ENCODE assay signal across 8 mouse cellular contexts in the genomic region with DNA sequence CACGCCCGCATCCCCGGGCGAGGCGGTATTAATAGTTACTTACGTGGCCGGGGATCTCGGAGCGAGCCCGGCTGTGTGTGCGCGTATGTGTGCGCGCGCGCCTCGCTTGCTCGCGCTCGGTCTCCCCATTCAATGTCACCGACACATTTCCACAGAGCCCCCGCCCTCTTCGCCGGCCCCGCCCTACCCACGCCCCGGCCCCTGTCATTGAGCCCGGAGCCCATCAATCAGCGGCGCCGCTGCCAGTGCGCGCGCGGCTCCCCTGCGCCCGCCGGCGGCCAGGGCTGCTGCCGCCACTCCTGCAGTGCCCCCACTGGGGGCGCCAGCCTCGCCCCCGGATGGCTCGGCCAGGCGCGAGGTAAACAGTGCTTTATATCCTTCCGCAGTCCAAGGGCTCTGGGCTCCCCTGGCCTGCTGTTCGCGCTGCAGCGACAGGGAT. TPM values are rescaled to one million over a fixed set of nuclear protein-coding genes. Genes with fewer than 3 reads are reported as not detected.
DNase-seq lines count a peak whose midpoint lies in the region; ATAC-seq and TF ChIP-seq lines count a peak whose summit lies in the region.

Trib2 (minus strand) TSS at position 183 of the 439 bp plus-strand sequence.

- no peaks in the 10 kb centered on the region for H3K9me3 ChIP-seq in ES-E14 (ENCODE audit: control insufficient read depth, insufficient read depth, low read depth, low read length)
- no peaks in the 10 kb centered on the region for H3K9me3 ChIP-seq in forebrain, embryonic 16.5 days (ENCODE audit: control insufficient read depth, low read length)
- no peaks in the 10 kb centered on the region for H3K9me3 ChIP-seq in lung, embryonic 14.5 days (ENCODE audit: low read depth, low read length)

- peak within 1 kb of the TSS; percentile 71 for H3K4me2 ChIP-seq in forebrain, embryonic 16.5 days (ENCODE audit: low read length)
- H3K4me2 ChIP-seq in lung, embryonic 14.5 days, result peak within 1 kb of the TSS; percentile 68

- peak; percentile 90 for ATAC-seq in forebrain, embryonic 16.5 days
- peak; percentile 93 for ATAC-seq in lung, embryonic 14.5 days (ENCODE audit: insufficient read depth)

- TF ChIP-seq CTCF in layer of hippocampus, adult 2 months (conservative IDR thresholded peaks at IDR 0.05), result peak; percentile 81
- peak; percentile 55 for TF ChIP-seq CTCF in lung, embryonic 14.5 days (IDR thresholded peaks at IDR 0.05; ENCODE audit: low read depth)
- peak; percentile 66; the same call in 1 of the 2 replicates for TF ChIP-seq CTCF in olfactory bulb, adult 2 months (IDR thresholded peaks at IDR 0.05; ENCODE audit: insufficient read depth, low read depth, low read length)

- H3K27ac ChIP-seq in ES-E14 (ENCODE audit: insufficient read depth, low read depth, low read length, poor library complexity, severe bottlenecking), result no peak within 1 kb of the TSS; the same call in 1 of the 2 replicates
- H3K27ac ChIP-seq in forebrain, embryonic 16.5 days (ENCODE audit: low read length), result peak within 1 kb of the TSS; percentile 96
- peak within 1 kb of the TSS; percentile 98 for H3K27ac ChIP-seq in layer of hippocampus, adult 2 months
- peak within 1 kb of the TSS; percentile 93 for H3K27ac ChIP-seq in lung, embryonic 14.5 days (ENCODE audit: low read depth)
- peak within 1 kb of the TSS; percentile 82 for H3K27ac ChIP-seq in olfactory bulb, adult 2 months (ENCODE audit: insufficient read depth, low read depth, low read length)

- no peak for DNase-seq in ES-E14 (ENCODE audit: low read depth, low spot score)
- peak; percentile 61 for DNase-seq in cerebellum, adult 11-12 months
- peak; percentile 89 for DNase-seq in heart, postnatal 25 days (ENCODE audit: low spot score)
- DNase-seq in layer of hippocampus, adult 2 months (ENCODE audit: low spot score in 2 of 2), result peak; percentile 90 to 92
- peak; percentile 92 for DNase-seq in lung, embryonic 14.5 days
- DNase-seq in thymus, adult 18-20 months, result peak; percentile 91 to 92

- intact Hi-C loops in heart, postnatal 25 days (cut with DNase I), result loop anchor here (1.0 to 10.0 kb wide), 5 partner anchors 198 to 716 kb away; no protein-coding TSS in a partner anchor

- H3K27me3 ChIP-seq in forebrain, embryonic 16.5 days (replicated peaks; ENCODE audit: control insufficient read depth, insufficient read depth, low read length), result no peaks in the 10 kb centered on the region
- no peaks in the 10 kb centered on the region for H3K27me3 ChIP-seq in lung, embryonic 14.5 days (ENCODE audit: insufficient read depth, low read length)

- peak within 1 kb of the TSS; percentile 74 for H3K9ac ChIP-seq in ES-E14 (ENCODE audit: insufficient read depth, low read depth, low read length, poor library complexity, severe bottlenecking)
- peak within 1 kb of the TSS; percentile 96 for H3K9ac ChIP-seq in forebrain, embryonic 16.5 days (replicated peaks; ENCODE audit: low read depth, low read length)
- peak within 1 kb of the TSS; percentile 82 for H3K9ac ChIP-seq in lung, embryonic 14.5 days

- 0 out of 4 replicates have a peak, but pooled peaks cover 0 to 2% of the 10 kb centered on the region in 2 experiments for H3K4me1 ChIP-seq in ES-E14 (ENCODE audit: control insufficient read depth in 2 of 2, insufficient read depth in 2 of 2, low read length in 2 of 2, poor library complexity in 1 of 2)
- peaks cover 7% of the 10 kb centered on the region for H3K4me1 ChIP-seq in forebrain, embryonic 16.5 days (replicated peaks; ENCODE audit: control insufficient read depth, insufficient read depth, low read length)
- peaks cover 4% of the 10 kb centered on the region; the same call in 1 of the 2 replicates for H3K4me1 ChIP-seq in lung, embryonic 14.5 days (ENCODE audit: insufficient read depth)
- peaks cover 8% of the 10 kb centered on the region; the same call in 1 of the 2 replicates for H3K4me1 ChIP-seq in olfactory bulb, adult 2 months (ENCODE audit: control insufficient read depth, insufficient read depth, low read length)

- WGBS in forebrain, embryonic 16.5 days, result 0% methylated on average over 49 of the region's 50 CpGs
- WGBS in lung, embryonic 14.5 days, result under 1% methylated on average over 50 of the region's 50 CpGs
- WGBS in olfactory bulb, adult 2 months, result under 1% methylated on average over 50 of the region's 50 CpGs

- in situ Hi-C loops in ES-E14 (cut with MboI; ENCODE audit: low sequenced_read_pairs in 2 of 2, unreplicated experiment in 2 of 2), result no loop called here

- H3K4me3 ChIP-seq in ES-E14 (ENCODE audit: insufficient read depth in 1 of 2, low read depth in 1 of 2, low read length in 2 of 2, poor library complexity in 1 of 2, severe bottlenecking in 1 of 2), result peak within 1 kb of the TSS; percentile 76 to 80
- peak within 1 kb of the TSS; percentile 85 for H3K4me3 ChIP-seq in forebrain, embryonic 16.5 days (replicated peaks; ENCODE audit: low read length)
- peak within 1 kb of the TSS; percentile 96 for H3K4me3 ChIP-seq in layer of hippocampus, adult 2 months
- peak within 1 kb of the TSS; percentile 65 for H3K4me3 ChIP-seq in lung, embryonic 14.5 days (ENCODE audit: low read depth, low read length)
- peak within 1 kb of the TSS; percentile 76 for H3K4me3 ChIP-seq in olfactory bulb, adult 2 months (ENCODE audit: insufficient read depth, low read depth, low read length)

- peak; percentile 58 for TF ChIP-seq POLR2A in olfactory bulb, adult 2 months (IDR thresholded peaks at IDR 0.05; ENCODE audit: insufficient read depth, low read depth, low read length)

- no peaks in the 10 kb centered on the region for H3K36me3 ChIP-seq in ES-E14 (ENCODE audit: control insufficient read depth, insufficient read depth, low read length, poor library complexity, severe bottlenecking)
- H3K36me3 ChIP-seq in forebrain, embryonic 16.5 days (ENCODE audit: control insufficient read depth, insufficient read depth), result no peaks in the 10 kb centered on the region
- H3K36me3 ChIP-seq in lung, embryonic 14.5 days (ENCODE audit: insufficient read depth), result no peaks in the 10 kb centered on the region

TF ChIP-seq in ES-E14, 5 proteins besides CTCF, POLR2A, EP300 and RAD21:
- no peak for TF ChIP-seq HCFC1 (IDR thresholded peaks at IDR 0.05; ENCODE audit: borderline replicate concordance, insufficient read depth, low read length)

RNA-seq across cellular contexts. Expression of gene Trib2, which starts in this region (rescaled TPM):
- total RNA-seq in ES-E14 (2012; rRNA removed), result 3.2 and 5.1 TPM in 2 replicates
- 107 and 112 TPM in 2 replicates for polyA plus RNA-seq in forebrain, embryonic 16.5 days (2015; fragmentation: Nextera tagmentation; extraction: Ambion mirVana)
- 10 to 100 TPM; 39.1 to 41.1 TPM for total RNA-seq in heart, postnatal 25 days (2021)
- total RNA-seq in layer of hippocampus, adult 2 months (2021), result 10 to 100 TPM; 32.2 to 33.5 TPM
- 20.8 TPM in 2 replicates for polyA plus RNA-seq in lung, embryonic 14.5 days (2014; fragmentation: Nextera tagmentation; extraction: Ambion mirVana)
- polyA plus RNA-seq in olfactory bulb, adult 2 months (2012; ENCODE audit: insufficient read depth, insufficient read length, low replicate concordance, missing spikeins), result not detected in 2 replicates
